Mouse (Mus musculus): ENCODE measurements at regions not wholly inside any gene's neighbourhood (a gene's known extent, or its start where the extent isn't known, plus 50 kb on each side); places are given as distances from the start of the nearest gene placed in this dataset.
A peak's percentile ranks its signal among the peaks of the same experiment; 100 is the strongest.

DNA sequence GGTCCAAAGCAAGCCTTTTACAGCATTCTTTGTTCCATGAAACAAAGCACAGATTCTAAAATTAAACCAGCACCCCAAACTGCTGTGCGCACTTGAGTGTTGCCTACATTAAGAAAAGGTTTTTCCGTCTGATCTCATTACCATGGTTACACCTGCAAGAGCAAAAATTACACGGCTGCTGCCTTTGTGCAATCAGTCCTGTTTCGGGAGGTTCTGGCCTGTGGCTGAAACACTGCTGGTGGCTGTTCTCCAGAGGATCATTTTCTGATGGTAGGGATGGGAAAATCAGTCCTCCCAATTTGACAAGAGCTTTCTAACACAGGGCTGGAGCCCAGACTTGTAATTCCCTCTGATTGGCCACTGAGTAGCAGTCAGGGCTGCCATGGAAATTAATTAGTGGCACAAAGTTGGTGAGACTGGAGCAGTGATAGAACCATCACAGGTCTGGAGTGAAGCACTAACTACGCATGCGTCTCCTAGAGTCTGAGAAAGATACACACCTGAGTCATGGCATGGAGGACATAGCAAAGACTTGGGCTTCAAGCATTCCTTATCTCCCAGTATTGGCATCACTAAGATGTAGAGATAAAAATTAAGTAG lies 114.8 kb upstream of the Fam49a start:
- Histone ChIP-seq H3K9me3 (replicated peaks) (no peaks in the 10 kb centered on the region), H3K4me1 (replicated peaks) (no peaks in the 10 kb centered on the region), H3K27ac (ENCODE audit: poor library complexity, severe bottlenecking) (no peak overlapping the region), H3K4me3 (no peak overlapping the region), H3K36me3 (no peaks in the 10 kb centered on the region), H3K4me2 (no peak overlapping the region), H3K27me3 (replicated peaks) (no peaks in the 10 kb centered on the region), H3K9ac (no peak overlapping the region)
- 82% methylated on average over 6 of the region's 6 CpGs for WGBS
- no peak for ATAC-seq (ENCODE audit: insufficient number of reproducible peaks, low FRiP score)

DNA sequence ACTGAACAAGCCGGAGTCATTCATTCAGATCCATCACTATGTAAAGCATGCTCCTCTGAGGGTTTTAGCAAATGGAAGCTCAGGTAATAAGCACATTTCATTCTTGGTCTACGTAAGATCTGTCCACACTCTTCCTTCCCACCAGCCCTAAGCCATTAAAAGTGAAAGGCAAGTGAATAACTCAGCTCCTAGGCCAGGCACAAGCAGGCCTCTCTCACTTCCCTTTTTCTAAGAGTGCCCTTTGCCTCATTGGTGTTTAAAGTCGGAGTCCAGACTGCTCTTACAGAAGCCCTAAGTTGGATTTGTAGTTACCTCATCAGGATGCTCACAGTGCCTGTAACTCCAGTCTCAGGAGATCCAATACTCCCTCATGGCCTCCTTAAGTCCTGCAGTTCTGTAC lies 114.1 kb upstream of the Fam49a start:
- H3K27me3 ChIP-seq (replicated peaks), result no peaks in the 10 kb centered on the region
- ATAC-seq (ENCODE audit: insufficient number of reproducible peaks, low FRiP score), result no peak
- no peak overlapping the region for H3K27ac ChIP-seq (ENCODE audit: poor library complexity, severe bottlenecking)
- H3K4me3 ChIP-seq, result no peak overlapping the region
- WGBS, result 70% methylated on average over 3 of the region's 3 CpGs
- no peaks in the 10 kb centered on the region for H3K4me1 ChIP-seq (replicated peaks)
- no peak overlapping the region for H3K4me2 ChIP-seq
- H3K9ac ChIP-seq, result no peak overlapping the region
- H3K9me3 ChIP-seq (replicated peaks), result no peaks in the 10 kb centered on the region
- no peaks in the 10 kb centered on the region for H3K36me3 ChIP-seq

DNA sequence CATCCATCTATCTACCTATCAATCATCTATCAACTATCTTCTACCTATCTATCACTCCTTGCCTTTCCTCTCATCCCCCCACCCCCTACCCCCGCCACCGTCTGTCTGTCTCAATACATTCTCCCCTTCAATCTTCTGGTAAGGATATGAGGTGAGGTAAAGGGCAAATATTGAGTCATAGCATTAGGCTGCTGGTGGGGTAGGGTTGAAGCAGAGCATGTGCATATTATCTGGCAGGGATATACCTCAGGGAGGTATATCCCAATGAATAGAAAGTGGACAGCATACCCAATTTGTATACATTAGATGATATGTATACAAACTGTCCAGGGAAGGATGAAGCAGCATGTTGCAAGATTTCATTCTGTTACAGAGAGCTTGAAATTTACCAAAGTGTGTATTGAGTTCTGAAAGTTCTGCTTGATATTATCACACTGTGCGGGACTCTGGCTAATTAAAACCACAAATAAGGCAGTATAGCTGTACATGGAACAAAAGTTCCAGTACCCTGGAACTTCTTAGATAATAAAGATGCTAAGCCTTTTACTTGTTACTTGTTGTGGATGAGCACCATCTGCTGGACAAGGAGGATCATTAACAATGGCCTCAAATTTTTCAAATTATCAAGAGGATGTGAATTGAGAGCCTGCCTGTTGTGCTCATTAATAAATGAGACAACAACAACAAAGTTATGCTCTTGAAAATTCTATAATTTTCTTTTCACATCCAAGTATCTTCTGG lies 113.1 kb upstream of the Fam49a start:
- Histone ChIP-seq H3K9me3 (replicated peaks) (no peaks in the 10 kb centered on the region), H3K4me2 (no peak overlapping the region), H3K4me3 (no peak overlapping the region), H3K4me1 (replicated peaks) (no peaks in the 10 kb centered on the region), H3K9ac (no peak overlapping the region), H3K36me3 (no peaks in the 10 kb centered on the region), H3K27ac (ENCODE audit: poor library complexity, severe bottlenecking) (no peak overlapping the region), H3K27me3 (replicated peaks) (no peaks in the 10 kb centered on the region)
- 55% methylated on average over 3 of the region's 3 CpGs for WGBS
- no peak for ATAC-seq (ENCODE audit: insufficient number of reproducible peaks, low FRiP score)

DNA sequence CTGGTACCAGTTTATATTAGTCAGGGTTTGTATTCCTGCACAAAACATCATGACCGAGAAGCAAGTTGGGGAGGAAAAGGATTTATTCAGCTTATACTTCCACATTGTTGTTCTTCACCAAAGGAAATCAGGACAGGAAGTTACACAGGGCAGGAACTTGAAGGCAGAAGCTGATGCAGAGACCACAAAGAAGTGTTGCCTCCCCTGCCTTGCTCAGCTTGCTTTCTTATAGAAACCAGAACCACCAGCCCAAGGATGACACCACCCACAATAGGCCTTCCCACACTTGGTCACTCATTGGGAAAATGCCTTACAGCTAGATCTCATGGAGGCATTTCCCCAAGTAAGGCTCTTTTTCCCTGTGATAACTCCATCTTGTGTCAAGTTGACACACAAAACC lies 97.5 kb upstream of the Fam49a start:
- H3K27me3 ChIP-seq (replicated peaks), result no peaks in the 10 kb centered on the region
- ATAC-seq (ENCODE audit: insufficient number of reproducible peaks, low FRiP score), result no peak
- no peaks in the 10 kb centered on the region for H3K36me3 ChIP-seq
- WGBS, result 65% methylated on average over 1 of the region's 1 CpGs
- H3K27ac ChIP-seq (ENCODE audit: poor library complexity, severe bottlenecking), result no peak overlapping the region
- H3K4me2 ChIP-seq, result no peak overlapping the region
- no peak overlapping the region for H3K4me3 ChIP-seq
- H3K4me1 ChIP-seq (replicated peaks), result no peaks in the 10 kb centered on the region
- no peak overlapping the region for H3K9ac ChIP-seq
- no peaks in the 10 kb centered on the region for H3K9me3 ChIP-seq (replicated peaks)

DNA sequence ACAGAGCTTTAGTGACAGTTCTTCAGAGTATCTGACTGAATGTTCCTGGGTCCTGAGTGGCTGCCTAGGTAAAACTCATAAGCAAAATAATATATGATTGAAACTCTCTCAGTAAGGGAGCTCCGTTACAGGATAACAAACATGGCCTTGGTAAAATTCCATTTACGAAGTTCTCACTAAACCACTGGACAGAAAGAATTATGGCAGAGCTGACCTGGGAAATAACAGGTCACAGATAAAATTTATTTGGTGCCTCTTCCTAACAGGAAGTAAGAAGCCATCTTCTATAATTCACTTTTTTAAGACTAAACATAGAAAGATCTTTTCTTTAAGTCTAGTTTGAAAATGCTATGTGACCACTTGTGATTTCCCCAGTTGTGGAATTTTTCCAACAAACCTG lies 91.4 kb upstream of the Fam49a start:
- 85% methylated on average over 2 of the region's 2 CpGs for WGBS
- no peak overlapping the region for H3K4me3 ChIP-seq
- peaks cover 11% of the 10 kb centered on the region for H3K4me1 ChIP-seq (replicated peaks)
- no peak overlapping the region for H3K4me2 ChIP-seq
- no peaks in the 10 kb centered on the region for H3K36me3 ChIP-seq
- no peak overlapping the region for H3K9ac ChIP-seq
- H3K27ac ChIP-seq (ENCODE audit: poor library complexity, severe bottlenecking), result no peak overlapping the region
- no peak for ATAC-seq (ENCODE audit: insufficient number of reproducible peaks, low FRiP score)
- no peaks in the 10 kb centered on the region for H3K9me3 ChIP-seq (replicated peaks)
- H3K27me3 ChIP-seq (replicated peaks), result 0 out of 2 replicates have a peak, but pooled peaks cover 4% of the 10 kb centered on the region

DNA sequence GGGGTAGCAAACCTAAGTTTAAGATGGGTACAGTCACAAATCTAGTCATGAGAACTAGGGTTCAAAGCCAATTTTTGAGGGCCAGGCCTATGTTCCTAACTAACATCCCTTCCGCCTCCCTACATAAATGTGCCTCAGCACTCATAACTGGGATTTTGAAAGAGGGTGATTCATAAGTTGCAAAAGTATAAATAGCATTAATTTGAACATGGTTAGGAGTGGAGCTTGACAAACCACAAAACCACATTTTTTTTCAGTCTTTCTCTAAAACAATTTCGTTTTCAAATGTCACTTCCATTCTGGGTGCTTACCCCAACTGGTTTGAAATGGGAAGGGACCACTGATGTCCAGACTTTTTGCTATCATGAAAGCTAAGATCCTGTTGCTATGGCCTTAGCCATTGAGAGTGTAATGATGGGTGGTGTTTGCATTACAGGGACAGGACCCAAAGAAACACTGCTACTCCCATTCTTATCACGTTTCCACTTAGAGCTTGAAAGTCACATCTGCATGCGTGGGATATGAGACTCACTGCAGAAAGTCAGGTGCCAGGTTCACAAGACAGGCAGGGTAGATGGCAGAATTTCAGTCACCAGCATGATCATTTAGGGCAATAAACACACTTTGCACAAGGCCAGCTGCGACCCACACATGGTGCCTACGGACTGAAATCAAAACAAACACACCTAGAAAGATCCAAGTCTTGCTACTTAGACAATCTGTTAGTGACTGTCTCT lies 89.7 kb upstream of the Fam49a start:
- no peak for ATAC-seq (ENCODE audit: insufficient number of reproducible peaks, low FRiP score)

DNA sequence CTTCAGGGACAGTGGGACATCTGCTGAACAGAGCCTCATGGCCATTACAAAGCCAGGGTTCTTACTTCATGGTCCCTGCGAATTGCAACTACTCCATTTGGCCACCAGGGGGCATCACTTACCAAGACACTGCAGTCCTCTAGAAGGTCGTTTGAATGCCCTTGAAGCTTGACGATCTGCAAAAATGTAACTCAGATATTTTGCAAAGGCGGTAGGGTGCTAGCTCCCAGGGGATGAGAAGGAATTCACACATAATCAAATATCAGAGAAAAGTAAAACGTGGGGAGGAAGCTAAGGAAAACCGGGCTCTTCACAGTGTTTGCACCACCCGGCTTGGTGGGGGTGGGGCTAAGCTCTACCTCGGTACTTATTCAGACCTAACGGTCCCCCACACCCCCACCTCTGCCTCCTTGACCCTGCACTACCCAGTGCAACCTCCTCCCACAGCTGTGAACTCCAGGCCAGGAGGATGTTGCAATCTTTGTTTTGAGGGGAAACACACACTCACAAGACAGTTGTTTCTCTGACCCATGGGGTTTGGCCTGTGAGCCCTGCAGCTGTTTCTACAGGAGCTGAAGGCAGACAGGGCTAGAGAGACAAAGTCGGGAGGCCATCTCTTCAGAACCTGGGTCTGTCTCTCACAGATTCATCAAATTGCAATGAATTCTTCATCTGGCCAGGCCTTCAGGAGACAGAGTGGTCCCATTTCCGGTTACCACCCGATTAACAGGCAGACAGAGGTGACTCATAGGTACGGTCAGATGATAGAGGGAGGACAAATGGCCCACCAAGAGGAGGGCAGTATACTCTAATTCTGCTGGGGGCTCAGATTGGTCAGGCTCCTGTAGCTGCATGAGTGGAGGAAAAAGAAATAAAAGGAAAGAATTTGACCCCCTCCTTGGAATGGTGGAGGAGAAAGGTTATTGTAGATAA lies 85.3 kb upstream of the Fam49a start:
- Histone ChIP-seq H3K27ac (ENCODE audit: poor library complexity, severe bottlenecking) (no peak overlapping the region), H3K36me3 (no peaks in the 10 kb centered on the region), H3K27me3 (replicated peaks) (0 out of 2 replicates have a peak, but pooled peaks cover 4% of the 10 kb centered on the region), H3K4me2 (peak overlapping the region; percentile 62), H3K4me3 (peak overlapping the region; percentile 30), H3K9ac (peak overlapping the region; percentile 44), H3K4me1 (replicated peaks) (peaks cover 43% of the 10 kb centered on the region), H3K9me3 (replicated peaks) (no peaks in the 10 kb centered on the region)
- no peak for ATAC-seq (ENCODE audit: insufficient number of reproducible peaks, low FRiP score)
- 8% methylated on average over 13 of the region's 13 CpGs for WGBS

More for the DNA sequence above, 89.7 kb upstream of the Fam49a start:
- no peak overlapping the region for H3K4me2 ChIP-seq
- no peaks in the 10 kb centered on the region for H3K36me3 ChIP-seq
- H3K4me3 ChIP-seq, result no peak overlapping the region
- no peaks in the 10 kb centered on the region for H3K9me3 ChIP-seq (replicated peaks)
- 63% methylated on average over 6 of the region's 6 CpGs for WGBS
- H3K9ac ChIP-seq, result no peak overlapping the region
- H3K27ac ChIP-seq (ENCODE audit: poor library complexity, severe bottlenecking), result no peak overlapping the region
- 0 out of 2 replicates have a peak, but pooled peaks cover 4% of the 10 kb centered on the region for H3K27me3 ChIP-seq (replicated peaks)
- peaks cover 19% of the 10 kb centered on the region for H3K4me1 ChIP-seq (replicated peaks)

DNA sequence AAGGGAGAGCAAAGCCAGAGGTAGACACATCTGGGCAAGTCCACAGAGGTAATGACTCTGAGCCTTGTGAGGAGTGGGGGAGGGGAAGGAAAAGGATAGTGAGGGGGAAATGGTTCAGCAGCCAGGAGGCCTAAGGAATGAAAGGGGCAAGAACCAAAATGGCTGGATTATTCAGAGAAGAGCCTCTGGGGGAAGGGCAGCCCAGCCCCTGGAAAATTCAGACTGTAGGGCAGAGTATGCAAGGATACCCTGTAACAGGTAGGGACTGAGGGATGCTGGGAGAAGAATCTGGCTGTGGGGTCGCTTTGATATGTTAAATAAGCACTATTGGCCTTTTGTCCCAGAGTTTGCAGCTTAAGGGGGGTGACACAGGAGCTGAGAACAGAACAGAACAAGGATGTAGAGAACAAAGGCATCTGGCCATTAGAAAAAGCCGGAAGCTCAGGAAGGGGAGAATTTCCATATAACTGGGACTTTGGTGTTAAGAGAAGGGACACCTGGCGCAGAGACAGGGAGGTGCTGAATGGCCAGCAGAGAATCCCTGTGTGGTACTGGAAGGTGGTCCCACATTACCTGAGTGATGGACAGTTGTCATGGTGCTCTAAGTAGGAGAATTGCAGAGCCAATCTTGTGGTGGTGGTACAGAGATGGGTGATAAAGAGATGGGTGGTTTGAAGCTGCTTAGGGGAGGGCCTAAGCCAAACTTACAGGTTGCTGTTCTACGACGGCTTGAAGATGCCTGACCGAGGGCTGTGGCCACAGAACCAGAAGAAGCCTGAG lies 84.5 kb upstream of the Fam49a start:
- Histone ChIP-seq H3K9ac (no peak overlapping the region), H3K36me3 (no peaks in the 10 kb centered on the region), H3K4me3 (no peak overlapping the region), H3K4me2 (no peak overlapping the region), H3K27ac (ENCODE audit: poor library complexity, severe bottlenecking) (no peak overlapping the region), H3K27me3 (replicated peaks) (0 out of 2 replicates have a peak, but pooled peaks cover 4% of the 10 kb centered on the region), H3K9me3 (replicated peaks) (no peaks in the 10 kb centered on the region), H3K4me1 (replicated peaks) (peaks cover 42% of the 10 kb centered on the region)
- 71% methylated on average over 6 of the region's 6 CpGs for WGBS
- ATAC-seq (ENCODE audit: insufficient number of reproducible peaks, low FRiP score), result no peak

DNA sequence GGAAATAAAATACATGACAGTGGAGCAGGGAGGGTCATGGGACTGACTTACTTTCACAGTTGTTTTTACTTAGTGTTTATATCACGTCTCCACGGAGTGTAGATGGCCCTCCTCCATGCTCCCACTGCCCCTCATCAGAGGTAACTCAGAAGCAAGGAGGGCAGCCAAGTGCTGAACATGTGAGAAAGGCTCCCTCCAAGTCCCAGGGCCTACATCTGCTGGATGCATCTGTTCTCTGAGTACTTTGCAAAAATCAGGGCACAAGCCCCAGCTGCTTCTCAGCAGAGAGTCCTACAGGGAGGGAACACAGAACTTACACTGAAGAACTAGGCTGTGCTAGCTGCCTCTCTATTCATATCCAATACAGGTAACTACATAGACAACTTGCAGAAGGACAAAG lies 83.5 kb upstream of the Fam49a start:
- Histone ChIP-seq H3K27ac (ENCODE audit: poor library complexity, severe bottlenecking) (no peak overlapping the region), H3K27me3 (replicated peaks) (0 out of 2 replicates have a peak, but pooled peaks cover 4% of the 10 kb centered on the region), H3K4me1 (replicated peaks) (peaks cover 35% of the 10 kb centered on the region), H3K4me3 (no peak overlapping the region), H3K9ac (no peak overlapping the region), H3K9me3 (replicated peaks) (no peaks in the 10 kb centered on the region), H3K36me3 (no peaks in the 10 kb centered on the region), H3K4me2 (no peak overlapping the region)
- WGBS, result 50% methylated on average over 2 of the region's 2 CpGs
- ATAC-seq (ENCODE audit: insufficient number of reproducible peaks, low FRiP score), result no peak

DNA sequence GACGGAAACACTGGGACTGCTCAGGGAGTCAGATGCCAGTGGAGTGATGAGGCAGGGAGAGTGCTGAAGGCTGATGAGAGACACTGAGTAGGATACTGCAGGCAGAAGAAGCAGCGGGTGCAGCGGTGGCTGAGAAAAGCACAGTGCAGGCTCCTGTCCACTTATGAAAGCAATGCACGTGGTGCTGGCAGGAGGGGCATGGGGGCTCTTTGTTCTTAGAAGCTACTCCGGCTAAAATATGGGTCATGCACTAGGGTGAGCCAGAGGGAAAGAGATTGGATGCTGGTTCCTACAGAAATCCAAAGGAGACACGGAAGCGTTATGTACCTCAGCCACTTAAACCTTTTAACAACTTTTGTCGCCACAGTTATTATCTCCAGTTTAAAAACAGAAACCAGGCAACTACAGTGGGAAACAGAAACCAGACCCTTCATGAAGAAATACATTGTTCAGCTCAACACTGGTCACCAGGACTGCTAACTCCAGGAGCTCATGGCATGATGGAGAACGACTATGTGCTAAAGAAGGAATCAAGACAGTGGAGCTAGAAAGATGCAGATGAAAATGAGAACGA lies 82.6 kb upstream of the Fam49a start:
- Histone ChIP-seq H3K36me3 (no peaks in the 10 kb centered on the region), H3K9ac (0 out of 2 replicates have a peak overlapping the region, but pooled peaks have one; percentile 22), H3K4me3 (no peak overlapping the region), H3K27ac (ENCODE audit: poor library complexity, severe bottlenecking) (peak overlapping the region; percentile 56), H3K27me3 (replicated peaks) (0 out of 2 replicates have a peak, but pooled peaks cover 4% of the 10 kb centered on the region), H3K9me3 (replicated peaks) (no peaks in the 10 kb centered on the region), H3K4me1 (replicated peaks) (peaks cover 35% of the 10 kb centered on the region), H3K4me2 (peak overlapping the region; percentile 32; the same call in 1 of the 2 replicates)
- ATAC-seq (ENCODE audit: insufficient number of reproducible peaks, low FRiP score), result peak; percentile 81
- 13% methylated on average over 10 of the region's 10 CpGs for WGBS
